Mouse (Mus musculus) cerebellum, adult 2 months (tissue): ENCODE results near the gene Stab1.

ENCODE experiments used
- CTCF ChIP-seq: fragments of 200-500 bp; IDR thresholded peaks from 2 replicates; pipeline ENCODE4 v1.5.1; 2011; ENCODE audit warnings: low read depth, mild to moderate bottlenecking, control low read depth, low read length, moderate library complexity, borderline replicate concordance; ENCODE audit not compliant: insufficient read depth
- POLR2A ChIP-seq: fragments of 200-500 bp; IDR thresholded peaks from 2 replicates; pipeline ENCODE4 v1.6.1; 2011; ENCODE audit warnings: low read length, control low read depth, borderline replicate concordance; ENCODE audit not compliant: insufficient read depth

DNA sequence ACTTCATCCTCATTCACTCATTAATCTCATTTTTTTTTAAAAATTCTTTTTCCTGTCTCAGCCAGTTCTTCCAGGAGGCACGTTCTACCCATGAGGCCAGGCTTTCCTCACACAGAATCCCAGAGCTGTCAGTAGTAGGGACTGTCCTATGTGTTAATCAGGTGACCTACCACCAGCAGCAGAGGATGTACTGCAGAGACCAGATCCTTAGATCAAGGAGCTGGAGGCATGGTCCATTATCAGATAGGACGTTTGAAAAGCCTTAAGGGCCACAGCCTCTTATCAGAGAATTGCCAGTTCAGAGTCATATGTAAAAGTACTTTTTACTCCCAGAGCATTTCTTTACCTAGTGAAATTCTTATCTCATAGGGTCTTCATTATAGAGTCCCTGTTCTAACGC lies 54.4 kb downstream of the Stab1 start:
- no peak for TF ChIP-seq CTCF
- TF ChIP-seq POLR2A = no peak
